Mouse (Mus musculus): ENCODE results near the gene Frmd4b. TPM values are rescaled to one million over a fixed set of nuclear protein-coding genes. Genes with fewer than 3 reads are reported as not detected.
A peak's percentile ranks its signal among the peaks of the same experiment; 100 is the strongest.

Gene Frmd4b
- polyA plus RNA-seq, 1 experiment from 2014 or later = 32.5 TPM

DNA sequence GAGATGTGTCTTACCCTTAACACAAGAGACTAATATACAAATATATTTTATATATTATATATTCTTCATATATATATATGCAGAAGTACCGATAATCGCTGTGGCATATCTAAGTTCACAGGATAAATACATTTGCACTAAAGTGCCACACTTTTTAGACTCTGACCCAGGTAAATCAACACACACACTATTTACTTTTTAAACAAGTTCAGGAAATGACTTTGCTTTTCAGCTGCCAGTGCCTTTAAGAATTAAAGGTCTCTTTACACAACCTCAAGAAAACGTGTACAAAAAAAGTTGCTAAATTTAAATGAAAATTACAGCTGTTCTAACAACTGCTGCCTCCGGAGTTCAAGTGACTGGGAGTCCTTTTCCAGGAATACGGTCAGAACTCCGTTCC lies 264.0 kb downstream of the Frmd4b start:
- Histone ChIP-seq H3K4me3 (peak overlapping the region; percentile 61), H3K36me3 (no peaks in the 10 kb centered on the region), H3K27ac (peak overlapping the region; percentile 87), H3K27me3 (ENCODE audit: insufficient read depth, poor library complexity, severe bottlenecking) (no peaks in the 10 kb centered on the region), H3K9me3 (no peaks in the 10 kb centered on the region), H3K4me1 (peaks cover 78% of the 10 kb centered on the region)
- DNase-seq (ENCODE audit: low spot score) = no peak
- WGBS = 31% methylated on average over 6 of the region's 6 CpGs

- H3K4me3 ChIP-seq = peak overlapping the region; percentile 61
- no peaks in the 10 kb centered on the region for H3K27me3 ChIP-seq (ENCODE audit: insufficient read depth, poor library complexity, severe bottlenecking)
- H3K9me3 ChIP-seq = no peaks in the 10 kb centered on the region
- H3K36me3 ChIP-seq = 0 out of 2 replicates have a peak, but pooled peaks cover 6% of the 10 kb centered on the region
- 23% methylated on average over 10 of the region's 10 CpGs for WGBS
- H3K27ac ChIP-seq = peak overlapping the region; percentile 74
- DNase-seq (ENCODE audit: low spot score) = no peak
- peaks cover 85% of the 10 kb centered on the region for H3K4me1 ChIP-seq
Measured at GRCm38 (mm10) chr6:97352505-97353154, 264.7 kb downstream of the Frmd4b start.

DNA sequence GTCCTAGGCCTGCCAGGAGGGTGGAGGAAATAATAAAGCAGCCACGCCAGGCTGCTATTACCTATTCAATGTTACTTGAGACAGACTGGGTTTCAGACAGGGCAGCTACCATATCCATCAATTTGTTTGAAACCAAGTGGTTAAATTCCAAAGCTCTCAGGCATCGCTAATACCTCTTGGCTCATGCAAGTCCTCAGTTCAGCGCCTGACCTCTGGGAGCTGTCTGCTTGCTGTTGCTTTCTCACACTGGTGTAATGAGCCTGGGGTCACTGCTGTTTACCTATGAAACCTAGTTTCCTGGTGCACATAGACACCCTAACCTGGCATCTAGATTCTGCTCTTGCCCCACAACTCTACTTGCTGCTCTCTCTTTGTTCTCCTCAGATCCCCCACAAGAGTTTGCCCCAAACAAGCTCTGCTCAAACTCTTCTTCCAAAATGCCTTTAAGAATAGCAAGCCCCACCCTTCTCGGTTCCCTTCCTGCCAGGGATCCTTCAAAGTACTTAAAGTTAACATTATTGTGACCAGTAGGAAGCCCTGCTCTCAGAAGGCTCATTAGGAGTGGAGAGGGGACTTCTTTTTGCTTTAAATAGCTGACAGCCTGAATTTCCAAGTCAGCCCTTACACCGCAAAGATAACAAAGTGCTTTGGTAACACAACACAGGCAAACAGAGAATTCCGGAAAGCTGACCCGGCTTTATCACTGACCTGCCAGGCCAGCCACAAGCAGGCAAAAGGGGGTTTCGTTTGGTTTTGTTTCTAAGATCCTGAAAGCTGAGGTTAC lies 267.8 kb downstream of the Frmd4b start:
- peak; percentile 85 for DNase-seq (ENCODE audit: low spot score)
- 8% methylated on average over 8 of the region's 8 CpGs for WGBS
- no peaks in the 10 kb centered on the region for H3K9me3 ChIP-seq
- H3K27ac ChIP-seq = peak overlapping the region; percentile 87
- no peaks in the 10 kb centered on the region for H3K27me3 ChIP-seq (ENCODE audit: insufficient read depth, poor library complexity, severe bottlenecking)
- peaks cover 24% of the 10 kb centered on the region for H3K36me3 ChIP-seq
- peaks cover 67% of the 10 kb centered on the region for H3K4me1 ChIP-seq
- H3K4me3 ChIP-seq = peak overlapping the region; percentile 33

GRCm38 (mm10) chr6:97346932-97347331 lies 270.4 kb downstream of the Frmd4b start:
- 83% methylated on average over 1 of the region's 1 CpGs for WGBS
- no peaks in the 10 kb centered on the region for H3K9me3 ChIP-seq
- DNase-seq (ENCODE audit: low spot score) = no peak
- H3K36me3 ChIP-seq = peaks cover 27% of the 10 kb centered on the region
- H3K27me3 ChIP-seq (ENCODE audit: insufficient read depth, poor library complexity, severe bottlenecking) = no peaks in the 10 kb centered on the region
- no peak overlapping the region for H3K4me3 ChIP-seq
- no peak overlapping the region for H3K27ac ChIP-seq
- H3K4me1 ChIP-seq = peaks cover 51% of the 10 kb centered on the region

- peaks cover 27% of the 10 kb centered on the region for H3K36me3 ChIP-seq
- peaks cover 51% of the 10 kb centered on the region for H3K4me1 ChIP-seq
- H3K9me3 ChIP-seq = no peaks in the 10 kb centered on the region
- no peak for DNase-seq (ENCODE audit: low spot score)
- H3K27me3 ChIP-seq (ENCODE audit: insufficient read depth, poor library complexity, severe bottlenecking) = no peaks in the 10 kb centered on the region
- no peak overlapping the region for H3K27ac ChIP-seq
- H3K4me3 ChIP-seq = no peak overlapping the region
- WGBS = 80% methylated on average over 10 of the region's 10 CpGs
Measured at GRCm38 (mm10) chr6:97346527-97346926, 270.8 kb downstream of the Frmd4b start.

DNA sequence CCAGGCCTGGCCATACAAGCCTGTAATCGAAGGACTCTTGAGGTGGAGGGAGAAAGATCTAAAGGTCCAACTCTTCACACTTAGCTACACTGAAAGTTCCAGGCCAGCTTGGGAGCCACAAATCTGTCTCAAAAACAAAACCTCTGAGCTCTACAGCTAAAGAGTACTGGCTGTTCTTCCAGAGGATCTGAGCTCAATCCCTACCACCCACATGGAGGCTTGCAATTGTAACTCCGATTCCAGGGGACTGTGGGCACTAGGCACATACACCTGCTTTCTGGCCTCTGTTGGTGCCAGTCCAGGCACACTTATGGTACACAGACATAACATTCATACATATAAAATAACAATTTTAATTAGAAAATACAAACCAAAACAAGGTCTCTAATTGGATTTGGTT lies 271.4 kb downstream of the Frmd4b start:
- Histone ChIP-seq H3K36me3 (peaks cover 27% of the 10 kb centered on the region), H3K9me3 (no peaks in the 10 kb centered on the region), H3K27ac (no peak overlapping the region), H3K4me3 (no peak overlapping the region), H3K27me3 (ENCODE audit: insufficient read depth, poor library complexity, severe bottlenecking) (no peaks in the 10 kb centered on the region), H3K4me1 (peaks cover 51% of the 10 kb centered on the region)
- DNase-seq (ENCODE audit: low spot score) = no peak
- WGBS = 91% methylated on average over 2 of the region's 2 CpGs

- WGBS = 87% methylated on average over 5 of the region's 5 CpGs
- Histone ChIP-seq H3K36me3 (peaks cover 26% of the 10 kb centered on the region), H3K4me1 (peaks cover 36% of the 10 kb centered on the region), H3K9me3 (no peaks in the 10 kb centered on the region), H3K27ac (0 out of 2 replicates have a peak overlapping the region, but pooled peaks have one; percentile 25), H3K4me3 (no peak overlapping the region), H3K27me3 (ENCODE audit: insufficient read depth, poor library complexity, severe bottlenecking) (no peaks in the 10 kb centered on the region)
- DNase-seq (ENCODE audit: low spot score) = no peak
Measured at GRCm38 (mm10) chr6:97342185-97342584, 275.2 kb downstream of the Frmd4b start.

GRCm38 (mm10) chr6:97341628-97342027 lies 275.7 kb downstream of the Frmd4b start:
- 74% methylated on average over 1 of the region's 1 CpGs for WGBS
- Histone ChIP-seq H3K9me3 (no peaks in the 10 kb centered on the region), H3K36me3 (peaks cover 26% of the 10 kb centered on the region), H3K27ac (0 out of 2 replicates have a peak overlapping the region, but pooled peaks have one; percentile 25), H3K27me3 (ENCODE audit: insufficient read depth, poor library complexity, severe bottlenecking) (no peaks in the 10 kb centered on the region), H3K4me3 (no peak overlapping the region), H3K4me1 (peaks cover 35% of the 10 kb centered on the region)
- no peak for DNase-seq (ENCODE audit: low spot score)

- peaks cover 21% of the 10 kb centered on the region for H3K36me3 ChIP-seq
- no peaks in the 10 kb centered on the region for H3K9me3 ChIP-seq
- H3K4me3 ChIP-seq = no peak overlapping the region
- H3K27me3 ChIP-seq (ENCODE audit: insufficient read depth, poor library complexity, severe bottlenecking) = no peaks in the 10 kb centered on the region
- no peak overlapping the region for H3K27ac ChIP-seq
- peaks cover 32% of the 10 kb centered on the region for H3K4me1 ChIP-seq
- WGBS = 79% methylated on average over 3 of the region's 3 CpGs
- no peak for DNase-seq (ENCODE audit: low spot score)
Measured at GRCm38 (mm10) chr6:97341148-97341547, 276.2 kb downstream of the Frmd4b start.

- H3K27me3 ChIP-seq (ENCODE audit: insufficient read depth, poor library complexity, severe bottlenecking) = no peaks in the 10 kb centered on the region
- peaks cover 32% of the 10 kb centered on the region for H3K4me1 ChIP-seq
- peaks cover 16% of the 10 kb centered on the region; the same call in 1 of the 2 replicates for H3K36me3 ChIP-seq
- WGBS = 88% methylated on average over 17 of the region's 17 CpGs
- H3K9me3 ChIP-seq = no peaks in the 10 kb centered on the region
- no peak for DNase-seq (ENCODE audit: low spot score)
- no peak overlapping the region for H3K4me3 ChIP-seq
- H3K27ac ChIP-seq = no peak overlapping the region
Measured at GRCm38 (mm10) chr6:97340211-97340791, 277.0 kb downstream of the Frmd4b start.

GRCm38 (mm10) chr6:97339271-97339681 lies 278.1 kb downstream of the Frmd4b start:
- Histone ChIP-seq H3K27me3 (ENCODE audit: insufficient read depth, poor library complexity, severe bottlenecking) (no peaks in the 10 kb centered on the region), H3K4me1 (peaks cover 30% of the 10 kb centered on the region), H3K36me3 (peaks cover 11% of the 10 kb centered on the region; the same call in 1 of the 2 replicates), H3K27ac (peak overlapping the region; percentile 59), H3K9me3 (no peaks in the 10 kb centered on the region), H3K4me3 (no peak overlapping the region)
- WGBS = 61% methylated on average over 5 of the region's 5 CpGs
- no peak for DNase-seq (ENCODE audit: low spot score)

- Histone ChIP-seq H3K27me3 (ENCODE audit: insufficient read depth, poor library complexity, severe bottlenecking) (no peaks in the 10 kb centered on the region), H3K4me3 (no peak overlapping the region), H3K9me3 (no peaks in the 10 kb centered on the region), H3K27ac (no peak overlapping the region), H3K36me3 (peaks cover 11% of the 10 kb centered on the region; the same call in 1 of the 2 replicates), H3K4me1 (peaks cover 30% of the 10 kb centered on the region)
- WGBS = 52% methylated on average over 4 of the region's 4 CpGs
- no peak for DNase-seq (ENCODE audit: low spot score)
Measured at GRCm38 (mm10) chr6:97338843-97339242, 278.5 kb downstream of the Frmd4b start.

- Histone ChIP-seq H3K27me3 (ENCODE audit: insufficient read depth, poor library complexity, severe bottlenecking) (no peaks in the 10 kb centered on the region), H3K27ac (no peak overlapping the region), H3K9me3 (no peaks in the 10 kb centered on the region), H3K36me3 (peaks cover 20% of the 10 kb centered on the region), H3K4me1 (no peaks in the 10 kb centered on the region), H3K4me3 (no peak overlapping the region)
- WGBS = 81% methylated on average over 3 of the region's 3 CpGs
- DNase-seq (ENCODE audit: low spot score) = no peak
Measured at GRCm38 (mm10) chr6:97333323-97333722, 284.0 kb downstream of the Frmd4b start.

All from heart, embryonic 10.5 days (tissue).